Mouse (Mus musculus) left cerebral cortex, adult 2 months (tissue): ENCODE data around the gene Fxyd1. TPM values are rescaled to one million over a fixed set of nuclear protein-coding genes. Genes with fewer than 3 reads are reported as not detected.

ENCODE experiments used
- DNase-seq, 2 experiments: peaks; one replicate each; pipeline ENCODE4 v3.0.0; 2021 to 2022; ENCODE audit warnings: low spot score in 2 of 2, mixed read lengths in 1 of 2; ENCODE audit errors: extremely low spot score in 1 of 2
- H3K27ac ChIP-seq: fragments of 200-600 bp; 2 replicates; pipeline ENCODE4 v1.8.1; 2022
- H3K4me3 ChIP-seq: fragments of 200-600 bp; 2 replicates; pipeline ENCODE4 v1.8.1; 2022
- CTCF ChIP-seq: fragments of 200-600 bp; IDR thresholded peaks from 2 replicates; pipeline ENCODE4 v1.8.1; 2022; ENCODE audit warnings: antibody characterized with exemption, mild to moderate bottlenecking, moderate library complexity
- intact Hi-C: fragments of 180-260 bp; cut with DNase I; formaldehyde crosslinking; loops from one replicate; pipeline ENCODE4 v1.15.1; 2025
- total RNA-seq, 2 experiments: library from RNA; stranded (reverse); gene quantifications; 2 replicates each; pipeline ENCODE4 v1.2.3; 2021

Gene Fxyd1
- total RNA-seq, 2 experiments from 2014 or later, result 72.8 to 79.1 TPM

DNA sequence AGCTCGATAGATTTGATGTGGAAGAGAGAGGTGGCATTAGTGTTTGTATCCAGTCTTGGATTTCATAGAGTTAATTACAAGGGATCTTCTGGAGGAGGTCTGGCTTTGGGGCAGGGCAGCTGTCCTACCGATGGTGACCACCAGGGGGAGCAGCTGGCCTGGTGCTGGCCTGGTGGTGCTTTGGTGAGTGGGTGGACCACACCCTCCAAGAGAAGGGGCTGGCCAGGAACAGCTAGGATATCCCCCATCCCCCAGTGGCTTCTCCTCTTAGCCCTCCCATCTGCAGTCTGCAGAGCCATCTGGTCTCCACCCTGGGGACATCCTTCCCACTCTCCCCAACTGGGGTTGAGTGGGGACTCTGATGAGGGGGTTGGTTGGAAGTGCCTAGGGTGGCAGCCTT is 2.1 kb upstream of the Fxyd1 start, which contains the start of gene Lgi4:
Lgi4 (plus strand) TSS at position 235 of the 400 bp plus-strand sequence.
- peak; percentile 80 to 89 for DNase-seq
- TF ChIP-seq CTCF, result peak; percentile 99
- Histone ChIP-seq H3K4me3 (no peak within 1 kb of the TSS), H3K27ac (peak within 1 kb of the TSS; percentile 44; the same call in 1 of the 2 replicates)
- intact Hi-C loops, result loop anchor here (1.0 kb wide), 2 partner anchors 19 to 38 kb away; no protein-coding TSS in a partner anchor

DNA sequence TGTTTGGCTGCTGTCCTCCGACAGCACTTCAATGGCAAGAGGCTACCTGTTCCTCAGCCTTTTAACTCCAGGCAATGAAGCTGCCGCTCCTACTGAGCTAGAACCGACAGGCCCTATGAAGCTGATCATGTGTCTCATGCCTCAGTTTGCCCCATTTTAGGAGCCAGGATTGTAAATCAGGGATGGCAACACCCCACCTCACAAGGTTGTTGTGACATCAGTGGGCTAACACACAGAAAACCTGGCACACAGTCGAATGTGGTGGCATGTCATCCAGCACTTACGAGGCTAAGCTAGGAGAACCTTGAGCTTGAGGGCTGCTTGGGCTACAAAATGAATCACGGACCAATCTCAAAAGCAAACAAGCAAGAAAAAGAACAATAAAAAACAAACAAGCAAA is 1.2 kb upstream of the Fxyd1 start:
- DNase-seq, result no peak
- H3K4me3 ChIP-seq, result no peak overlapping the region
- no peak for TF ChIP-seq CTCF
- intact Hi-C loops, result no loop called here
- no peak overlapping the region for H3K27ac ChIP-seq

GRCm38 (mm10) chr7:31057730-31058129 is 731 bp upstream of the Fxyd1 start:
- intact Hi-C loops, result no loop called here
- TF ChIP-seq CTCF, result no peak
- H3K4me3 ChIP-seq, result no peak overlapping the region
- DNase-seq, result no peak
- no peak overlapping the region for H3K27ac ChIP-seq

DNA sequence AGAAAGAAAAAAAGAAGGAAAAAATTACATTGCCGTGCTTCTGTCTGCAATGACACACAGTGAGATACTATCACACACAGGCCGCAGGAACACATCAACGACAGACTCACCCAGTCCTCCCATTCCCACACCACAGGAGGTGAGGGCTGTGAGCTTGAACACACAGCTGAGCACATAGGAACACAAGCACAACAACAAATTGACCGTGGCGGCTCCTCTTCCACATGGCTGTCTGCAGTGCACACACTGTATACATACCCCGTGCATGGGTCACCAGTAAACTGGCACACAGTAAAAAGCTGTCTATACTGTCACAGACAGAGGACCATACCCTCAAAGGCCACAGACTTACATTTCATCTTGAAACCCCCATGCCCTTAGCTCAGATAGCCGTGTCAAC is 551 bp downstream of the Fxyd1 start:
- no peak overlapping the region for H3K4me3 ChIP-seq
- no peak for DNase-seq
- TF ChIP-seq CTCF, result no peak
- intact Hi-C loops, result no loop called here
- no peak overlapping the region for H3K27ac ChIP-seq

DNA sequence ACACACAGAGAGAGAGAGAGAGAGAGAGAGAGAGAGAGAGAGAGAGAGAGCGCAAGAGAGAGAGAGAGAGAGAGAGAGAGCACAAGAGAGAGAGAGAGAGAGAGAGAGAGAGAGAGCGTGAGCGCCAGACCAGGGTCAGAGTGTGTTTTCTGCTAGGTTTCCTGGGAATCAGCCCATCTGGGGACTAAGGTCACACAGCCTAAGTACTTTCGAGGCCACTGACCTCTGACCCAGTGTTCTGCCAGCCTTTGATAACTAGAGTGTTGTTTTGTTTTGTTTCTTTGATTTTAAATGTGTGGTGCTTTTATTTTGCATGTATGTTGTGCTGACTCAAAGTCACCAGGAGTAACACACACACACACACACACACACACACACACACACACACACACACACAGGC is 1.1 kb downstream of the Fxyd1 start:
- Histone ChIP-seq H3K4me3 (no peak overlapping the region), H3K27ac (no peak overlapping the region)
- DNase-seq, result no peak
- intact Hi-C loops, result no loop called here
- TF ChIP-seq CTCF, result no peak

DNA sequence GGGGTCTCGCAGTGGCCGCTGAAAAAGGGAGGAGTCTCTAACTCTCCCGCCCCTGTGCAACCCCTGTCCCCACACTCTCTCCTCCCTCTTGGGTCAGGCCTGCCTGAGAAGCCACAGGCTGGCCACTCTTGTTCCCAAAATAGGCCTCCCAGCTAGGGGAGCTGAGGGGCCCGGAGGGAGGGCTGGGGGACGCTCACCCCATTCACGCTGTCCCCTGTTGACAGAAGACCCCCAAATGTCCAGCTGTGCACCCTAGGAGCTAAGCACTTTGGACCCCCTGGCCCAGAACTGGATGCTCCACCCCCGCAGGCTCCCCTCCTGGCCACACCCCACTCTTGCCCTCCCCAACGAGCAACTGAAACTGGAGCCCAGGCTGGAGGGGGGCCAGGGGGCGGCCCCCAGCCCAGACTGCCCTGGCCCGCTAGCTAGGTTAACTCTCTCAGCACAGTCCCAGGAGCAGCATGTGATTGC is 1.6 kb downstream of the Fxyd1 start:
- Histone ChIP-seq H3K27ac (peak overlapping the region; percentile 97), H3K4me3 (peak overlapping the region; percentile 9)
- DNase-seq, result peak; percentile 44 to 64
- intact Hi-C loops, result no loop called here
- TF ChIP-seq CTCF, result no peak

DNA sequence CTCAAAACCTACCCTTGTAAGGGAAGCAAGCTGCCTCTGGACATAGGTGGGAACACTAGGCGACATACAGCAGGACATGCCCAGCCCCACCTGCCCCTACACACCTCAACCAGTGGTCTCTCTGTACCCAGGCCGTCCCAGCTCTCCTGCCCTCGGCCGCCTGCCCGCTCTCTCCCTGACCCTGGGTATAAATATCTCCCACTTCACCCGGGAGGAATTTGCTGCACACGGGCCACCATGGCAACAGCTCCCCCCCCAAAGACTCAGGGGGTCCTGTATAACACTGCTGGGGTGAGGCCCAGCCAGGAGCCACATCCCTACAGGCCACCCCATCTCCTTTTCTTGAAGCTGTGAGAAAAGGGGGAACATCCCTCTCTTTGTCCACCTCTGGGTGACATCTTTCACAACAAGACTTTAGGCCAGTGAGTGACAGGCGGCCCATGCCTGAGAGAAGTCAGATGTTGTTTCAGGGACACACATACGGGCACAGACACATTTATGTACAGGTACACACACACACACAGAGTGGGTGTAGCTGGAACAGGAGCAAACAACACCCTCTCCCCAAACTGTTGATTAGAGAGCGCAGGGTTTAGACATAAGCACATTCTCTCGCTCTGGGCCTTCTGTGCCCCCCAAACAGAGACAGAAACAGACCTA is 2.2 kb downstream of the Fxyd1 start:
- peak overlapping the region; percentile 9 for H3K4me3 ChIP-seq
- intact Hi-C loops, result loop anchor here (5.0 kb wide), 1 partner anchor 82 kb away; the partner anchor contains the start of genes Fam187b and Lsr
- TF ChIP-seq CTCF, result no peak
- peak overlapping the region; percentile 97 for H3K27ac ChIP-seq
- DNase-seq, result no peak

- intact Hi-C loops, result loop anchor here (1.0 to 5.0 kb wide), 3 partner anchors 37 to 97 kb away; partner anchors contain the start of genes Fam187b, Lsr and Usf2
- no peak for TF ChIP-seq CTCF
- no peak for DNase-seq
- H3K4me3 ChIP-seq, result peak overlapping the region; percentile 44
- H3K27ac ChIP-seq, result peak overlapping the region; percentile 97
These were observed 3.0 kb downstream of the Fxyd1 start for GRCm38 (mm10) chr7:31053882-31054447.

DNA sequence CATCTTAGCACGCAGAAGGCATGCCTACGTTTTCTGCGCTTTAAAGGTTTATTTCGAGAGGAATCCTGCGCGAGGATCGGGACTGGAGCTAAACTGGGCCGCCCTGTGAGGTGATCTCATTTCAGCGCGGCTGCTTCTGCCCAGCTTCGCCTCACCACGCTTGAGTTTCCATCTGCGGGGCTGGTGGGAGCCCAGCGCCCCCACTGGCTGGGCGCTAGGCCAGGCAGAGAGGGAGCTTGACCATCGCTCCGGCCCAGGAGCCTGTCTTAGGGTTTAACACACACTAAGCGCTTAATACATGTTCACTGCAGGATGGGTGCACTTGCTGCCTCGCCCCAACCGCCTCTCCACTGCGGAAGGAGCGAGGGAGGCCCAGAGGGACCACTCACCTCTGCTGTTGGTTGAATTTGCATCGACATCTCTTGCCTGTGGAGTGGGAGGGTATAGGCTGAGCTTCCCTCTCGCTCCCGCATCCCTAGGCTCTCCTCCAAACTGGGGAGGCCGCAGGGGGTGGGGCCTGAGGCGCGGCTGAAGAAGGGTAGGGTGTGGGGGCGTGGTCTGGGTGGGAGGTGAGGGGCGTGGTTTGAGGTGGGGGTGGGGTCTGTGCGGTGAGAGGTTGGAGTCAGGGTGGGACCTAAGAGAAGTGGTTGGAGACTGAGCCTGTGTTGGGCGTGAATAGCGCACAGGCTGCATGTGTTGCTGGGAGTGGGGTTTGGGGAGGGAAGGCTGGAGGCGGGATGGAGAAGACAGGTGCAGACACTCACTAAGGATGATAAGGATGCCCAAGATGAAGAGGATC is 4.2 kb downstream of the Fxyd1 start:
- peak overlapping the region; percentile 97 for H3K27ac ChIP-seq
- intact Hi-C loops, result loop anchor here (1.0 to 5.0 kb wide), 3 partner anchors 36 to 96 kb away; partner anchors contain the start of genes Fam187b, Lsr and Usf2
- peak; percentile 64 to 82 for DNase-seq
- peak; percentile 8; the same call in 1 of the 2 replicates for TF ChIP-seq CTCF
- peak overlapping the region; percentile 65 for H3K4me3 ChIP-seq

DNA sequence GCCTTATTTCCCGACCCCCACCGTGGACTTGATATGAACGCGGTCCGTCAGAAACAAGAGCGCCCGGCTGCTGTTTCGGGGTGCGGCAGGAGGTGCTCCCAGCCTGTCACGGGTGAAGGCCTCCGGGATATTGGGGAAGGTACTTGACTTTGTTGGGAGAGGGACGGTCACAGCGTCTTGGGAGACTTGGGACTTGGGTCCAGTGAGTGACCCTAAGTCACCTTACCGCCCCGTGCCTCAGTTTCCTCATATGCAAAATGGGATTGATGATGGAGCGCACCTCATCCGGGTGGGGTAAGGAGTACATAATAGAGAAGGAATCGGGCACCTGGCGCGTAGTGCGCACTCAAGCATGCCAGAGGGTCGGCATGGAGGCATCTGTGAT is 4.8 kb downstream of the Fxyd1 start:
- H3K4me3 ChIP-seq, result peak overlapping the region; percentile 65
- no peak for TF ChIP-seq CTCF
- peak overlapping the region; percentile 97 for H3K27ac ChIP-seq
- no peak for DNase-seq
- intact Hi-C loops, result loop anchor here (2.0 to 5.0 kb wide), 2 partner anchors 80 to 95 kb away; partner anchors contain the start of genes Fam187b, Lsr and Usf2

- H3K4me3 ChIP-seq, result peak within 1 kb of the TSS; percentile 65
- TF ChIP-seq CTCF, result peak; percentile 6; the same call in 1 of the 2 replicates
- H3K27ac ChIP-seq, result peak within 1 kb of the TSS; percentile 97
- intact Hi-C loops, result loop anchor here (2.0 to 5.0 kb wide), 2 partner anchors 79 to 95 kb away; partner anchors contain the start of genes Fam187b, Lsr and Usf2
- peak; percentile 37 to 44 for DNase-seq
These were observed 5.5 kb downstream of the Fxyd1 start, which contains the start of gene Fxyd7 for GRCm38 (mm10) chr7:31051321-31052021. Fxyd7 (minus strand) TSS chr7:31051467.
